Mouse (Mus musculus) MEL-GATA-1-ER (cell line): Measurements from ENCODE around the gene Eloa.
"Not testable (repeated sequence)": the region's sequence is repeated elsewhere in the genome, so short reads cannot be mapped to it uniquely, and the experiment has no call there.

ENCODE experiments used
- DNase-seq: peaks from one replicate; pipeline ENCODE4 v3.0.0-alpha.2; 2012; ENCODE audit warnings: low read depth; ENCODE audit errors: extremely low read depth

The Eloa gene

GRCm38 (mm10) chr4:135985193-135985592 is 36.4 kb downstream of the Eloa start:
- DNase-seq, result peak; percentile 81

DNA sequence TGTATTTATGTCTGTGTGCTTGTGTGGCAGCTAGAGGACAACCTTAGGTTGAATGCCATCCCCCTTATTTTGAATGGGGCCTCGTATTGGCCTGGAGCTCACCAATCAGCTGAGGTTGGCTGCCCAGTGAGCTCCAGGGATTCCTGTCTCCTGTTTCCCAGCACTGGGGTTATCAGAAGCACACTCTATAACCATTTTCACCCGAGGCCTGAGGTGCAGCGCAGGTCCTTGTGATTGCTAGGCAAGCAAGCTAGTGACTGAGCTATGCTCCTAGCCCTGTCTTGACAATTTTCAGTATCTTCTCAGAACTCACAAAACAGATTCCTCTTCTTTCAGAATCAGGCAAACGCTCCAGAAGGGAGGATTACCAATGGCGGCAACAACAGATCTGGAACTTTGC is 37.0 kb downstream of the Eloa start:
- DNase-seq, result no peak

GRCm38 (mm10) chr4:135981524-135982063 is 40.0 kb downstream of the Eloa start:
- DNase-seq, result no peak

DNA sequence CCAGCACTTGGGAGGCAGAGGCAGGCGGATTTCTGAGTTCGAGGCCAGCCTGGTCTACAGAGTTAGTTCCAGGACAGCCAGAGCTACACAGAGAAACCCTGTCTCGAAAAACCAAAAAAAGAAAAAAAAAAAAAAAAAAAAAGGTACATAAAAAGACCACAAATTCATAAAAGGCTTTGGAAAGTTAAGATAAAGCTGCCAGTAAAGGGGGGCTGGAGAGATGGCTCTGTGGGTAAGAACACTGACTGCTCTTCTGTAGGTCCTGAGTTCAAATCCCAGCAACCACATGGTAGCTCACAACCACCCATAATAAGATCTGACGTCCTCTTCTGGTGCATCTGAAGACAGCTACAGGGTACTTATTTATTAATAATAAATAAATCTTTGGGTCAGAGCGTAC is 41.3 kb downstream of the Eloa start:
- DNase-seq, result not testable (repeated sequence)

DNA sequence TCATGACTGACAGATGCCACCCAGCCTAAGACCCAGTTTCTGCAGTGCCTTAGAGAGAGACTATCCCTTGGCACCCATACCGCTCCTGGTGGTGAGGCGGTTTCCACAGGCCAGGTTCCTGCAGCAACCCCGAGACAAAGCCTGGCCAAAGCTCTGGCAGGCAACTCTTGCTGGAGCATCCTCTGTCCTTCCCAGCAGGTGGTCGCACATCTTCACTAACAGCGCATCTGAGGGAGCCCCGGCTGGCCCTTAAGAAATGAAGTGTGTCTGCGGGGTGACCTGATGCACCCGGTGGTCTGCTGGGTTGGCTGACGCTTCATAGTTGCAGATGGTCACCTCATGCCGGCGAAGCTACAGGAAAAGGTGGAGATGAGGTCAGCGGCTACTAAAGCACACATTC is 45.4 kb downstream of the Eloa start:
- no peak for DNase-seq

- no peak for DNase-seq
These were observed 48.4 kb downstream of the Eloa start for GRCm38 (mm10) chr4:135972911-135973811.

DNA sequence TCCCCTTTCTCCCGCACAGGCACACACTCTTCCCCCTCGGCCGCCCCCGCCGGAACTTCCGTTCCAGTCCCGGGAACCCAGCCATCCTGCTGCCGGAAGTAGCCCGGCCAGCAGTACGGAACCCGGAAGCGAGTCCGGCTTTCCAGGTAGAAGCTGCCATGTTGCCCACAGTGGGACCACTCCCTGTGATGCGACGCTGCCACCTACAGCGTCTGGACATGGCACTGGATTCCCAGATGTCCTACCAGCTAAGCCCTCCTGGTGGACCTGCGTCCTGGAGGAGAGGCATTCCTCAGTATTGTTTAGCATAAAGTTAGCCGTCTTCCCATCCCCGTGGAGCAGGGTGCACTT is 49.0 kb downstream of the Eloa start, which contains the start of gene Lypla2:
Gene Lypla2 (minus strand): TSS at position 71 of the 351 bp plus-strand sequence.
- DNase-seq, result peak; percentile 68

DNA sequence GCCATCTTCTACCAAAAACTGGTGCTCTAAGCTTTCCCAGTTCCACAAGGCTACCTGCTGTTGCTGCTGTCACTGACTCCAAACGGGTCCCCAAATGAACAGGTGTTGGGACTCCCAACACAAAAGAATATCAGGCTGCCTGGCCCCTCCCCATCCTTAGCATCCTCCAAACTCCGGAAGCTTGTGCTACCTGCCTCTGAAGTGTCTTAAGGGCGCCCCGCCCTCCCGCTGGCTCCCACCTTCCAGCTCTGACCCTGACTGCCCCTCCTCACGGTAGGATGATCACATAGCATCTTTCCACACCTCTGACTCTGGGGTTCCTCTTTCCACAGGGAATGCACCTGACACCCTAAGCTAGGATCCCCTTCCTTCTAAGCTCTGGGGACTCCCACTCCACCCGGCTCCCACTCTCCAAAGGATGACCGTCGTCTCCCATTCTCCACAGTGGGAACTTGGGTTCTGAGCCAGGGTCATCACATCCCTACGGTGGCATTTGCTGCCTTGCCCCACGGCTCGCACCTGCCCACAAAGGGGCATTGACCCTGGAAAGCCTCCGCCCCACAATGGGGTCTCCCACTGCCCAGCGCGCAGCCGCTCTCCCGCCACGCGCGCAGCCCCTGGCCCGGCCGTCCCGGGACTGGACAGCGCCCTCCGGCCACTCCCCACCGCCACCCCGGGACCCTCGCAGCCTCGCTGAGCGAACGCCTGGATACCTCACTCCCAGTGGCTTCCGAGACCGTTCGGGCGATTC is 49.6 kb downstream of the Eloa start:
- no peak for DNase-seq

DNA sequence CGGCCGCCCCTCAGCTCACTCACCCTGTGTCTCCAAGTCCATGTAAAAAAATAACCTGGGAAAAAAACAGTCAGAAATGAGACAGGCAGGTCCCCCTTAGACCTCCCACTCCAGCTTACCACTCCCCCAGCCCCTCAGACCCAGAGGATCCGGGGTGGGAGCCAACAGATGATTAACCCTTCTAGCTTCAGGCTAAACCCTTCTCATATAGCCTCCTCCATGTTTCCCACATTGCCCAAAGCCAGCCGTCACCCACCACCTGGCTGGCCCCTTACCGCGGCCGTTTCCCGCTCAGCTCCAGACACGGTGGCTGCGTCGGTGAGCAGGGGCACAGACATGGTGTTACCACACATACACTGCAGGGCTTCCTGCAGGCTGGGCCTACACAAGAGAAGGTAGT is 51.0 kb downstream of the Eloa start:
- no peak for DNase-seq

GRCm38 (mm10) chr4:135969070-135969750 is 52.4 kb downstream of the Eloa start:
- DNase-seq, result no peak

GRCm38 (mm10) chr4:135968271-135968869 is 53.2 kb downstream of the Eloa start:
- DNase-seq, result no peak

DNA sequence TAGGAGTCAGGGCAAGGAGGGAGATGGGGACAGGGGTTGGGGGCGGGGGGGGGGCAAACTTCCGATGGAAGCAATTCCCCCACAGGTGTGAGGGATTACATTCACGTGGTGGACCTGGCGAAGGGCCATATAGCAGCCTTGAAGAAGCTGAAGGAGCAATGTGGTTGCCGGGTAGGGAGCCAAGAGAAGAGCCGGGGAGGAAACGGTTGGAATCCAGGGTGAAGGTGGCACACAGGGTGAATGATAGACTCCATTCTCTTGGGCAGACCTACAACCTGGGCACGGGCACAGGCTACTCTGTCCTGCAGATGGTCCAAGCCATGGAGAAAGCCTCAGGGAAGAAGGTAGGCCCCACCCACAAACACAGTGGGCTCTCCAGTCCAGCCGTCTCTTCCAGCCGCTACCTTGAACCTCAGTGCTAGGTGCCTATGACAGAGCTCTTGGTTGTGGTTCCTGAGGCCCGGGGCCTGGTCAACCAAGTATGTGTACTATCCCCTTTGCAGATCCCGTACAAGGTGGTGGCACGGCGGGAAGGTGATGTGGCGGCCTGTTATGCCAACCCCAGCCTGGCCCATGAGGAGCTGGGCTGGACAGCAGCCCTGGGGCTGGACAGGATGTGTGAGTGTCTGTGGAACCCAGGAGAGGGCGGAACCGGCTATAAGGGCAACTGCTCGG is 54.3 kb downstream of the Eloa start:
- DNase-seq, result no peak

DNA sequence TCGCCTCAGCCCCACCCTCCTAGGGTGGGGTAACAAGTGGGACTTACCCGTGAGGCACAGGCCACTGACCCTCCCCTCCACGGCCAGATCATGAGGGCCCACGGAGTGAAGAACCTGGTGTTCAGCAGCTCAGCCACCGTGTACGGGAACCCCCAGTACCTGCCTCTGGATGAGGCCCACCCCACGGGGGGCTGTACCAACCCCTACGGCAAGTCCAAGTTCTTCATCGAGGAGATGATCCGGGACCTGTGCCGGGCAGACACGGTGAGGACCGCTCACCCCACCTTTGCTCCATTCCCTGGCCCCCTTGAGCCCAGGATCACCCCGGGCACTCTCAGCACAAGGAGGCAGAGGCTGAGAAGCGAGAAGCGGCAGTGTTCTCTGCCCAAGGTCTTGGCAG is 55.3 kb downstream of the Eloa start:
- no peak for DNase-seq

- DNase-seq, result no peak
These were observed 56.5 kb downstream of the Eloa start for GRCm38 (mm10) chr4:135965113-135965512.

GRCm38 (mm10) chr4:135964426-135964825 is 57.1 kb downstream of the Eloa start:
- no peak for DNase-seq

- peak; percentile 94 for DNase-seq
These were observed 57.9 kb downstream of the Eloa start, which contains the start of gene Gale for GRCm38 (mm10) chr4:135963457-135964193. TSS of gene Gale (plus strand) at chr4:135963727.

DNA sequence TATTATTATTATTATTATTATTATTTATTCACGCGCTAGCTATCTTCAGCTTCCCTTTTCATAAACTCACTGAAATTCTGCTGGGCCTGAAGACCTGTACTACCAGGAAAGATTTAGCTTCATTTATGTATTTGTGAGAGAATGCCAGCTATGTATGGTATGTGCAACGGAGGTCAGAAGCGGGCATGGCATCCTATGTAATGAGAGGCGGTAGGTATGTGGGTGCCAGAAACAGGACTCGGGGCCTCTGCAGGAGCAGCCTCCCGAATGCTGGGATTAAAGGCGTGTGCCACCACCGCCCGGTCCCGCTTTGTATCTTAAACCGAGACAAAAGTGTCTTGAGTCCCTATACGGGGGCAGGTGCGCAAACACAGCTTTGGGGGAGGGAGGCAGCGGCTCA is 58.6 kb downstream of the Eloa start:
- no peak for DNase-seq

- no peak for DNase-seq
These were observed 59.4 kb downstream of the Eloa start for GRCm38 (mm10) chr4:135962198-135962597.

DNA sequence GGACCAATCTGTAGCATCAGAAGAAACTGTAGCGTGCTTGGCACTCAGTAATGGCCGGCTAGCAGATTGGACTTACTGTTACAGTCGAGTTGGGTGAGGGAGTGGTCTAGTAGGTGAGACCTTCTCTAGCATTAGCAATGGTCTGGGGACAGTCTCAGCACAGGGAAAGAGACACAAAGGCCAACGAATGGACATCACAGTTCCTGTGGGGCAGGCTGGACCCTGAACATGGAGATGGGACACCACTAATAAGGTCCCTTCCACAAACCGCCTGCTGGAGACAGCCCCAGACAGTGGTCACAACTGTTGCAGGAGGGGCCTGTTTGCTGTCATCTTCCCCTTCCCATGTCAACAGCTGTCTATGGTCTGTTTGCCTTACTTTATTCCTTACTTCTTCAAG is 59.9 kb downstream of the Eloa start:
- no peak for DNase-seq

- DNase-seq, result peak; percentile 64
These were observed 60.8 kb downstream of the Eloa start for GRCm38 (mm10) chr4:135960717-135961116.
